Mouse (Mus musculus) hindbrain, embryonic 14.5 days (tissue): ENCODE results near the gene Ralgps1. TPM values are rescaled to one million over a fixed set of nuclear protein-coding genes. Genes with fewer than 3 reads are reported as not detected.
A peak's percentile ranks its signal among the peaks of the same experiment; 100 is the strongest.

Experiments used
- ATAC-seq: fragments of 200-750 bp; cut with Nextera tagmentation; 2 replicates; pipeline ENCODE4 v1.8.0; 2017; ENCODE audit warnings: moderate number of reproducible peaks, mild to moderate bottlenecking, moderate TSS enrichment, moderate library complexity; ENCODE audit not compliant: low FRiP score
- DNase-seq: peaks from one replicate; pipeline ENCODE4 v3.0.0-alpha.2; 2015; ENCODE audit warnings: low spot score
- H3K27ac ChIP-seq: fragments of 300-500 bp; sonication (generic); 2 replicates; pipeline ENCODE4 v1.5.1; 2014; ENCODE audit warnings: mild to moderate bottlenecking, moderate library complexity
- H3K27me3 ChIP-seq: fragments of 300-500 bp; sonication (generic); 2 replicates; pipeline ENCODE4 v1.6.1; 2014; ENCODE audit warnings: mild to moderate bottlenecking, low read length, mixed read lengths; ENCODE audit not compliant: control insufficient read depth, insufficient read depth
- H3K36me3 ChIP-seq: fragments of 300-500 bp; sonication (generic); replicated peaks from 2 replicates; pipeline ENCODE4 v1.6.1; 2014; ENCODE audit not compliant: control insufficient read depth, insufficient read depth
- H3K4me1 ChIP-seq: fragments of 300-500 bp; sonication (generic); replicated peaks from 2 replicates; pipeline ENCODE4 v1.6.1; 2014; ENCODE audit warnings: antibody characterized with exemption, low read length, mixed read lengths; ENCODE audit not compliant: control insufficient read depth, insufficient read depth
- H3K4me2 ChIP-seq: fragments of 300-500 bp; sonication (generic); replicated peaks from 2 replicates; pipeline ENCODE4 v1.6.1; 2014; ENCODE audit warnings: mild to moderate bottlenecking, moderate library complexity
- H3K4me3 ChIP-seq: fragments of 300-500 bp; sonication (generic); replicated peaks from 2 replicates; pipeline ENCODE4 v1.5.1; 2014; ENCODE audit warnings: mild to moderate bottlenecking, low read length
- H3K9ac ChIP-seq: fragments of 300-500 bp; sonication (generic); 2 replicates; pipeline ENCODE4 v1.6.1; 2014
- H3K9me3 ChIP-seq: fragments of 300-500 bp; sonication (generic); 2 replicates; pipeline ENCODE4 v1.6.1; 2016; ENCODE audit warnings: low read length; ENCODE audit not compliant: control insufficient read depth
- WGBS: fragments of 180-500 bp; shearing (Covaris S2); extraction: QIAGEN DNeasy Blood & Tissue Kit; methylation state at CpG from one replicate; pipeline ENCODE4 v1.1.7; 2014; 5-methylcytosine and 5-hydroxymethylcytosine counted together
- polyA plus RNA-seq: library from polyadenylated mRNA; unstranded; fragments of >200 nt; fragmentation: Nextera tagmentation; extraction: Ambion mirVana; gene quantifications from 2 replicates; pipeline ENCODE4 v1.2.1, GENCODE M21; 2014

Gene Ralgps1
- polyA plus RNA-seq, 1 experiment from 2014 or later = 57.0 TPM

- H3K4me2 ChIP-seq = no peak overlapping the region
- peaks cover 62% of the 10 kb centered on the region for H3K36me3 ChIP-seq
- H3K9ac ChIP-seq = no peak overlapping the region
- DNase-seq (no peak), ATAC-seq (no peak)
- H3K4me1 ChIP-seq = no peaks in the 10 kb centered on the region
- WGBS = 91% methylated on average over 4 of the region's 4 CpGs
- H3K27ac ChIP-seq = no peak overlapping the region
- no peaks in the 10 kb centered on the region for H3K9me3 ChIP-seq
- H3K4me3 ChIP-seq = no peak overlapping the region
- no peaks in the 10 kb centered on the region for H3K27me3 ChIP-seq
These were observed 224.3 kb downstream of the Ralgps1 start for GRCm38 (mm10) chr2:33146994-33147393.

- H3K4me3 ChIP-seq = no peak overlapping the region
- DNase-seq (no peak), ATAC-seq (no peak)
- no peaks in the 10 kb centered on the region for H3K4me1 ChIP-seq
- H3K9ac ChIP-seq = no peak overlapping the region
- no peak overlapping the region for H3K27ac ChIP-seq
- WGBS = 92% methylated on average over 2 of the region's 2 CpGs
- no peak overlapping the region for H3K4me2 ChIP-seq
- H3K9me3 ChIP-seq = no peaks in the 10 kb centered on the region
- no peaks in the 10 kb centered on the region for H3K27me3 ChIP-seq
- H3K36me3 ChIP-seq = peaks cover 63% of the 10 kb centered on the region
These were observed 228.0 kb downstream of the Ralgps1 start for GRCm38 (mm10) chr2:33143292-33143691.

GRCm38 (mm10) chr2:33138491-33138890 lies 232.8 kb downstream of the Ralgps1 start:
- H3K4me1 ChIP-seq = no peaks in the 10 kb centered on the region
- ATAC-seq (no peak), DNase-seq (no peak)
- no peaks in the 10 kb centered on the region for H3K27me3 ChIP-seq
- no peak overlapping the region for H3K4me2 ChIP-seq
- H3K27ac ChIP-seq = no peak overlapping the region
- no peak overlapping the region for H3K9ac ChIP-seq
- no peak overlapping the region for H3K4me3 ChIP-seq
- WGBS = 92% methylated on average over 2 of the region's 2 CpGs
- H3K9me3 ChIP-seq = no peaks in the 10 kb centered on the region
- H3K36me3 ChIP-seq = peaks cover 52% of the 10 kb centered on the region

- no peak overlapping the region for H3K9ac ChIP-seq
- no peaks in the 10 kb centered on the region for H3K9me3 ChIP-seq
- no peak overlapping the region for H3K27ac ChIP-seq
- H3K4me3 ChIP-seq = no peak overlapping the region
- DNase-seq (no peak), ATAC-seq (no peak)
- no peaks in the 10 kb centered on the region for H3K27me3 ChIP-seq
- H3K4me1 ChIP-seq = no peaks in the 10 kb centered on the region
- 85% methylated on average over 4 of the region's 4 CpGs for WGBS
- no peak overlapping the region for H3K4me2 ChIP-seq
- H3K36me3 ChIP-seq = peaks cover 46% of the 10 kb centered on the region
These were observed 233.6 kb downstream of the Ralgps1 start for GRCm38 (mm10) chr2:33137731-33138130.

- 93% methylated on average over 9 of the region's 9 CpGs for WGBS
- H3K27ac ChIP-seq = no peak overlapping the region
These were observed 234.0 kb downstream of the Ralgps1 start for GRCm38 (mm10) chr2:33137244-33137643.

GRCm38 (mm10) chr2:33136366-33136765 lies 234.9 kb downstream of the Ralgps1 start:
- Histone ChIP-seq H3K36me3 (peaks cover 43% of the 10 kb centered on the region), H3K4me3 (no peak overlapping the region), H3K27ac (no peak overlapping the region), H3K27me3 (no peaks in the 10 kb centered on the region), H3K4me1 (no peaks in the 10 kb centered on the region), H3K9ac (no peak overlapping the region), H3K4me2 (no peak overlapping the region), H3K9me3 (no peaks in the 10 kb centered on the region)
- ATAC-seq (no peak), DNase-seq (no peak)
- WGBS = 94% methylated on average over 6 of the region's 6 CpGs

More at GRCm38 (mm10) chr2:33137244-33137643, 234.0 kb downstream of the Ralgps1 start:
- Histone ChIP-seq H3K4me1 (no peaks in the 10 kb centered on the region), H3K9ac (no peak overlapping the region), H3K4me3 (no peak overlapping the region), H3K36me3 (peaks cover 43% of the 10 kb centered on the region), H3K4me2 (no peak overlapping the region), H3K27me3 (no peaks in the 10 kb centered on the region), H3K9me3 (no peaks in the 10 kb centered on the region)
- ATAC-seq = no peak
- DNase-seq = no peak

- H3K36me3 ChIP-seq = peaks cover 32% of the 10 kb centered on the region
- DNase-seq (no peak), ATAC-seq (no peak)
- H3K4me3 ChIP-seq = no peak overlapping the region
- H3K9ac ChIP-seq = no peak overlapping the region
- no peaks in the 10 kb centered on the region for H3K27me3 ChIP-seq
- WGBS = 84% methylated on average over 7 of the region's 7 CpGs
- no peaks in the 10 kb centered on the region for H3K9me3 ChIP-seq
- no peak overlapping the region for H3K4me2 ChIP-seq
- H3K27ac ChIP-seq = no peak overlapping the region
- no peaks in the 10 kb centered on the region for H3K4me1 ChIP-seq
These were observed 236.4 kb downstream of the Ralgps1 start for GRCm38 (mm10) chr2:33134766-33135490.

- no peak overlapping the region for H3K4me2 ChIP-seq
- H3K27me3 ChIP-seq = 0 out of 2 replicates have a peak, but pooled peaks cover 6% of the 10 kb centered on the region
- H3K4me1 ChIP-seq = peaks cover 7% of the 10 kb centered on the region; the same call in 1 of the 2 replicates
- WGBS = 3% methylated on average over 7 of the region's 7 CpGs
- no peak for DNase-seq
- H3K9ac ChIP-seq = no peak overlapping the region
- H3K27ac ChIP-seq = no peak overlapping the region
- H3K36me3 ChIP-seq = peaks cover 21% of the 10 kb centered on the region
- H3K9me3 ChIP-seq = no peaks in the 10 kb centered on the region
- no peak for ATAC-seq
- H3K4me3 ChIP-seq = no peak overlapping the region
These were observed 239.0 kb downstream of the Ralgps1 start for GRCm38 (mm10) chr2:33132306-33132705.

GRCm38 (mm10) chr2:33131500-33132092 lies 239.7 kb downstream of the Ralgps1 start, which contains the start of gene Garnl3:
Garnl3 (minus strand) TSS chr2:33131654.
- DNase-seq = peak; percentile 50
- Histone ChIP-seq H3K4me2 (peak within 1 kb of the TSS; percentile 99), H3K4me3 (peak within 1 kb of the TSS; percentile 78), H3K4me1 (peaks cover 7% of the 10 kb centered on the region; the same call in 1 of the 2 replicates), H3K36me3 (peaks cover 14% of the 10 kb centered on the region; the same call in 1 of the 2 replicates), H3K9ac (peak within 1 kb of the TSS; percentile 24; the same call in 1 of the 2 replicates), H3K27me3 (0 out of 2 replicates have a peak, but pooled peaks cover 6% of the 10 kb centered on the region), H3K27ac (no peak within 1 kb of the TSS), H3K9me3 (no peaks in the 10 kb centered on the region)
- under 1% methylated on average over 22 of the region's 22 CpGs for WGBS
- peak; percentile 12 for ATAC-seq
